Mouse (Mus musculus) cortical plate, adult 2 months (tissue): ENCODE data around the gene Snx11.

Source experiments
- CTCF ChIP-seq: fragments of 200-500 bp; IDR thresholded peaks from 2 replicates; pipeline ENCODE4 v1.5.1; 2011; ENCODE audit warnings: mild to moderate bottlenecking, control low read depth, low read length; ENCODE audit not compliant: insufficient read depth; ENCODE audit errors: extremely low read depth
- POLR2A ChIP-seq: fragments of 200-500 bp; IDR thresholded peaks from 2 replicates; pipeline ENCODE4 v1.6.1; 2011; ENCODE audit warnings: mild to moderate bottlenecking, low read length, control low read depth; ENCODE audit not compliant: insufficient read depth; ENCODE audit errors: extremely low read depth

DNA sequence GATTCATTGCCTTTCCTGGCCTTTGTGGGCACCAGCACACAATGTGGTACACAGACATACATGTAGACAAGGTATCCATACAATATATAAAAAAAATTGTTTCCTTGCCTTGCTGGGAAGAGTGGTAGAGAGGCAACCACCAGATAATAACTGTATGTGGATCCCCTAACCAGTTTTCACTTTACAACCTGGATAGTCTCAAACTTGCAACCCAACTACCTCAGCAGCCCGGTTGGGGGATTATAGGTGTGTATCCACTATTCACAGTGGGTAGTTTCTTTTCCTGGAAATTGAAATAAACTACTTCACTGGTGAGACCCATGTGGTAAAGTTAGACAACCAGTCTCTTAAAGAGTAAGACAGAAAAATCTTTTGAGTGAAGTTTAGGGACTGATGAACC is 39.1 kb upstream of the Snx11 start:
- TF ChIP-seq CTCF (no peak), POLR2A (no peak)
